Mouse (Mus musculus) spleen, postnatal 10 days (tissue): ENCODE measurements around the gene Naaa.

Source experiments
- DNase-seq, 2 experiments: peaks; one replicate each; pipeline ENCODE4 v3.0.0; 2021 to 2022; ENCODE audit warnings: low spot score in 2 of 2

Naaa gene

DNA sequence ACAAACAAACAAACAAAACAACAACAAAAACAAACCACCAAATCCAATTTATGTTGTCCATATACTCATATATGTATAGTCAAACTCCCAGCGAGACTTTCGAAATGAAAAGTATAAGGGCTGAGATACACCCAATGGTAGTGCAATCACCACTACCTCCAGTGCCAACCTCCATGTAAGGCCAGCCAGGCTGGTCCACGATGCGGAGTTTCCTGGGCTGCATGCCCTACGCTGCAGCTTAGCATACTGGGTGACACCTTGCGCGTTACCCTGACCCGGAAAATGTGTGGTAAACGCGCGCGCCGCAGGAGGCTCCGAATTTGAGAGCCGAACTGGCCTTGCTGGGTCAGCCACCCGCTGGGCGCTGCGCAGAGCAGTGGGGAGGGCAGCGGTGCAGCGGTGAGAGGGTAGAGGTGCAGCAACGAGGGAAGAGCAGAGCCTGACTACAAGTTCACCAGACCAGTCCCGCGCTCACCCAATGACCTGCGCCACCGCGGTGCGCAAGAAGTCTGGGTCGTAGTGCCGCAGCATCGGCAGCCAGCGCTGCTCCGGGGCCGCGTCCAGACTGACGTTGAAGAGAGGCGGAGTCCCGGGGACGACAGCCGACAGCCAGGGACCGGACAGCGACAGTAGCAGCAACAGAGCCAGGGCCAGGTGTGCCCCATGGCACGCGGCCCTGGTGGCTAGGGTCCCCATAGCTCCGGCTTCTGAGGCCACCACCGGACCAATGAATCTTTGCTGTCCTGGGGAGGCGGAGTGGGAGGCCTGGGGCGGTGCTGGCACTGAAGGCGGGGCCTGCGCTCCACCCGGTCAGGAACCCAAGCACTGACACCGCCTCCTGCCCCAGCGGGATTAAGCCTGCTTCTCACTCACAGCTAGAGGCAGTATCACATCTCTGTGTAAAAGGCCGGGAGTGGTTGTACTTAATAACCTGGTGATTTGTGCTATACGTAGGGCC lies at the start of gene Naaa:
Naaa (minus strand) TSS at position 734 of the 958 bp plus-strand sequence.
- peak; percentile 69 to 84 for DNase-seq

DNA sequence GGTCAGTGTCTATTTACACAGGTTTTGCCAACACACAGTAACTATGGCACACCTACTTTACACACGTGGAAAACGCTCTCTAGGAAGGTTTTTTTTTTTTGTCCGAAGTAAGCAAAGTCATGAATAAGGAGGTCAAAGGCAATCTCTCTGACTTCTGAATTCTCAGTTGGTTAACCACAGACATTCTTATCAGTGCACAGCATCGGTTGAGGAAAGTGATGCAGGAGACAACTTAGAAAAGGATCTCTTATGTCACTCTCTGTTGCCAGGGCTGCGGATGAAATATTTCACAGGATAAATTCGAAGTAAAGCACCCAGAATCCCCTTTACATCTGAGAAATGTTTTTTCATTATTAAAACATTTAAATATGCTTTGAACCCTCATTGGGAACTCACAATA lies 49.4 kb upstream of the Naaa start:
- no peak for DNase-seq

DNA sequence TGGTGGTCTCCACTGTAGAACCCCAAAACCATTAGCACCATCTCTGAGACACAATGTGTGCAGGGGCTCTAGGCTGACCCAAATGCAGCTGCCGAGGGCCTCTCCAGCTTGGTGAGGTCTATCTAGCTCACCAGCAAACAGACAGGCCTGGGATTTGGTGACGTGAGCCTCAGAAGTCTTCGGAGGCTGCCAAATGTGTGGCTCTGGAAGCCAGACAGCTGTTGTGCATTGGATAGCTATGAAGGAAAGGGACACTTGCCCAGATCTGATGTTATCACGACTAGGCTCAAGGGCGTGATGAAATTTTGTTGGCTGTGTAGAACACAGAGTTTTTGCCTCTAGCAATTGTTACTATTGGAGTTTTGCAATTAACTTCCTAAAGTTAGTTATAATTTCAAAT lies 45.3 kb upstream of the Naaa start:
- DNase-seq: no peak

DNA sequence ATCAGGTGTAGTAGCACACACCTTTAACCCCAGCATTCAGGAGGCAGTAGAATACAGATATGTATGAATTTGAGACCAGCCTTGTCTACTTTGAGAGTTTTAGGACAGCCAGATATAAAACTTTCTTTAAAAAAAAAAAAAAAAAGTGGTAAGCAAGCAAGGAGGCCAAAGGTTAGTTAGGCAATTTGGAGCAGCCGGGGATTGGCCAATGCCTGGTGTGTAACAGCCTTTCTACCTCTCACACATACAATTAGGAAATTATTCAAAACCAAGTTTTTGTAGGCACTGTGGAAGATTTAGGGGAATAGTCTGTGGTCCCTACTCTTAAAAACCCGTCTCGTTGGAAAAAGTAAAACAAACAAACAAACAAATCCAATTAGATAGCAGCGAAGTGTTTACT lies 44.6 kb upstream of the Naaa start:
- no peak for DNase-seq

DNA sequence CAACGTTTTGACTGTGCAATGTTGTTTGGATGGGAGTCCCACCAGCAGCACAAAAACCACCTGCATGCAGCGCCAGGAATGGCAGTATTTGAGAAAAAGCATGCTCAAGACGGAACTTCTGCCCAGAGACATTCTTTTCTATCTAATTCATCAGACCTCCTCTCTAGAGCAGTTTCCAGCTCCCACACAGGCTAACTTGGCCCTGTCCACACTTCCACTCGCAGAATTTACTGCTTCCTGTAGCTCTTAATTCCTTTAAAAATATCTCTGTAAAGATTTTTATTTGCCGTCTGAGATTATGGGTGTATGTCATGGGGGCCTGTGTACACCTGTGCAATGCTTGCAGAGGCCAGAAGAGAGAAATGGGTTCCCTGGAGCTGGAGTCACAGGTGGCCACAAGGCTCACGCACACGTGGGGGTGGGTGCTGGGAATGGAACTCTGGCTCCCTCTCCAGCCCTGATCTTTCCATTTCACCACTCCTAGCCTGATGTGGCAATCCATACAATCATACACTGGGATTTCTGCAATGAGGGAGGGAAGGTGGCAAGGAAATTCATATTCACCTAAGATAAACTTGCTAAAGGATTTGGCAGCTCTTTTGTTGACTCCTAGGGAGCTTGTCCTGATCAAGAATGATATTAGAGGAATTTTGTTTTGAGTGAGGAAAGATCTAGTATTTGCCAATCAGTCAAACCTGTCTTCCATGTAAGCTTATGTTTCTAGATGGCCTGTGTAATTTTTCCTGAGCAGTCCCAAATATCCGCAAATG lies 43.8 kb upstream of the Naaa start:
- DNase-seq: no peak

DNA sequence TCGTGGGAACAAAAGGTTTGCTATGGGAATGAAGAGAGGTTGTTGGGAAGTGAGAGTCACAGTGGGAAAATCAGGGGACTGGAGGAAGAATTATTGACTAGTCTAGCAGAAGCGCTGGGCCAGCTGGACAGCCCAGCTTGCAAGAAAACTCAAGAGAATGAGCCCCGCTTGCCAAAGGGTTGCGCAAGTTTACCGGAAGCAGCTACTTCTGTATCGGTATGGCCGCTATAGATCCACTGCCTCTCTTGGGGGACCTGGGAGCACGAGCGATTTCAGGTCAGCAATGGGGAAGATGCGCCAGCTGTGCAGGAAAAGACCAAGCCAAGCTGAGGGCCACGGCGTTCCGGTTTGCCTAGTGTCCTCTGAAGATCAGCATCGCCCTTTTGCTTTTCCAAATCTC lies 40.6 kb upstream of the Naaa start:
- peak in 1 of 2 experiments; percentile 27 for DNase-seq

DNA sequence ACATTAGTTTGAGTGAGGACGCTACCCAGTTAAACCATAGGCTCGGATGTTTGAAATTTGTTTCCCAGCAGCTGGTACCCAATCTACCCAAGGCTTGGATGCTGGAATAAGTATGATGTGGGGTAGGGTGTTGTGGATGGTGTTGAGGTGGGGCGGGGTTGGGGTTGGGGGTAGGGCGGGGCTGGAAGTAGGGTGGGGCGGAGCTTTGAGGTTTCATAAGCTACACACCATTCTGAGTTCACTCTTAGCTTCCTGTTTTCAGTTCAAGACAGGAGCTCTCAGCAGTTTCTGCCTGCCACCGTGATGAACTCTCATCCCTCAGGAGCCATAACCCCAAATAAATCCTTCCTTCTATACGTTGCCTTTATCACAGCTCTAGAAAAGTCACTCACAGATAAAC lies 40.1 kb upstream of the Naaa start:
- DNase-seq: peak in 1 of 2 experiments; percentile 26

DNA sequence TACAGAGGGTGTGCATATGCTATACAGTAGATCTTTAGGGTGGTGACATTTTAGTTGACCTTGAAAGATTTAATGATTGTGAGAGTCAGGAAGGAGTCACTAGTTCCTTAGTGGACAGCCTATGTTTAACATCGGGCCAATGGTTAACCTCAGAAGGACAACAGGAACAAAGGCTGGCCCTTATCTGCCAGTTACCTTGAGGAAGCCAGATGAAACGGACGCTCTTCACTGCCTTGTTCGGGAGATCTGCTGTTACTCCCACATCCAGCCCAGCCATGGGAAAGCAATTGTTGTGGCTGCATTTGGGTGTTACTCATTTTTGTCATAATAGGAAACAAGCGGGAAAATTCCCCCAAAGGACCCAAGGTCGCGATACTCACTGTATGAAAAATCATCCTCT lies 35.8 kb upstream of the Naaa start:
- DNase-seq: no peak

DNA sequence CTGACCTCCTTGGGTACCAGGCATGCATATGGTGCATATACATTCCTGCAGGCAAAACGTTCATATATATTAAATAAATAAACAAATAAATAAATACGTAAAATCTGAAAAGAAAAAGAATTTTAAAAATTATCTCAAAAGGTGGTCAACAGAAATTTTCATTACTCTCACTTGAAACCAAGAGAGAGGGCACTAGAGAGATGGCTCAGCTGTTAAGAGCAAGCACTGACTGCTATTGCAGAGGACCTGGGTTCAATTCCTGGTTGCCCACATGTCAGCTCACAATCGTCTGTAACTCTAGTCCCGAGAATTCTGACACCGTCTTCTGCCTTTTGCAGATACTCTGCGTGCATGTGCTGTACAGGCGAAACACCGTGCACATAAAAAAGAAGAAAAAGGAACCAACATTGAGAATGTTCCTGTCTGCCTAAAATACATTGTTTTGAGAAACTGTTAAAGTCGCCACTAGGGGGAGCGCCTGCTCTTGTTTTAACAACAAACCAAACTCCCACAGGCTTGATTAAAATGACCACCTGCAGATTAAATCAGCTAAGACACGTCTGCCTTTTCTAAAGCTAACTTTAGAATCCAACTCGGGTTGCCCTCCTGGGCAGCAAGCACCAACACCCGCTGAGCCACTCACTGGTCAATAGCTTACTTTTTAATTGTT lies 34.2 kb upstream of the Naaa start:
- DNase-seq: peak; percentile 67 to 92

DNA sequence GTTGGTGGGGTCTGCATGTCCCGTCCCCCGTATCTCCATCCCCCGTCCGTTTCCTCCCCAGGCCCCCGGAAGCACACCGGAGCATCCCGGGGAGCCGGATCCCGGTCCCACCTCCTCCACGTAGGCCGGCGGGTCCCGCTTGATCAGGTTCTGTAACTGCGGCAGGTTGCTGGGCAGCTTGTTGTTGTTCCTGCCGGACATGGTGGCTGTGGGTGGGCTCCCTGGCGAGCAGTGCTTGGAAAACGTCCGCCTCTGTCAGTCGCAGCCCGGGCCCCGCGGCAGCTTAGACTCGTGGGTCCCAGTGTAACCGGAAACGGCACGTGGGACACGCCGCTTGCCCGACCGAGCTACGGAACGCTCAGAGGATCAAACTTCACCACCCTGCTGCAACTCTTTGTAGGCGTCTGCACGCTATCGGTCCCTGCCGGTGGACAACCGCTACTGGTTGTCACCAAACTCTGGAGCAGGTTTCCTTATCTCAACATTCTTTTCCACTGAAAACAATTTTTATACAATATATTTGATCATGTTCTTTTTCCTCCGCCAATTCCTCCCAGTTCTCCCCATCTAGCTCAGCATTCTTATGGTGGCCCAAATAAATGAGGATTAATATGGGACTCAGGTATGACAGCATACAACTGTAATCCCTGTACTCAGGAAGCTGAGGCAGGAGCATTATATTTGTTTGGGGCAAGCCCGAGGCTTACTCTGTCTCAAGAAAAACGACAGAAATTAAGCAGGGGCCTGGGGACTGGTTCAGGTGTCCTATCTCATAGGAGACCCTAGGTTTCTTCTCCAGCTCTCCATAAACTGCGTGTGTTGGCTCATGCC lies 31.9 kb upstream of the Naaa start, which contains the start of gene Sdad1:
Sdad1 (minus strand) TSS at position 799 of the 831 bp plus-strand sequence.
- DNase-seq: peak; percentile 72 to 92

DNA sequence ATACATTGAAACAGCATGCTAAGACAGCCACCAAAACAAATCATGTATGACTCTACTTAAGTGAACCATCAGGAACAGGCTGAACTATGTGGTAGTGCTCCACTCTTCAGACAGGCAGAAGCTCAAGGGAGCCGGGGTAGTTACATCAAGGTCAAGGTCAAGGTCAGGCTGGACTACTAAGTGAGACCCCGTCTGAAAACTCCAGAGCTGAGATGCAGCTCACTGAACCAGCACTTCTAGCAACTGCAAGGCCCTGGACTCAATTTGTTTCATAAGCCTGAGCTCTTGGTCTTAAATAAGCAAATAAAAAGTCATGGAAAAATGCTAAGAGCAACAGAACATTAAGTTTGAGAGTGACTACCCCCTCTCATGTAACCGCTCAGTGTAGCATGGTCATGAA lies 26.3 kb upstream of the Naaa start:
- DNase-seq: no peak

DNA sequence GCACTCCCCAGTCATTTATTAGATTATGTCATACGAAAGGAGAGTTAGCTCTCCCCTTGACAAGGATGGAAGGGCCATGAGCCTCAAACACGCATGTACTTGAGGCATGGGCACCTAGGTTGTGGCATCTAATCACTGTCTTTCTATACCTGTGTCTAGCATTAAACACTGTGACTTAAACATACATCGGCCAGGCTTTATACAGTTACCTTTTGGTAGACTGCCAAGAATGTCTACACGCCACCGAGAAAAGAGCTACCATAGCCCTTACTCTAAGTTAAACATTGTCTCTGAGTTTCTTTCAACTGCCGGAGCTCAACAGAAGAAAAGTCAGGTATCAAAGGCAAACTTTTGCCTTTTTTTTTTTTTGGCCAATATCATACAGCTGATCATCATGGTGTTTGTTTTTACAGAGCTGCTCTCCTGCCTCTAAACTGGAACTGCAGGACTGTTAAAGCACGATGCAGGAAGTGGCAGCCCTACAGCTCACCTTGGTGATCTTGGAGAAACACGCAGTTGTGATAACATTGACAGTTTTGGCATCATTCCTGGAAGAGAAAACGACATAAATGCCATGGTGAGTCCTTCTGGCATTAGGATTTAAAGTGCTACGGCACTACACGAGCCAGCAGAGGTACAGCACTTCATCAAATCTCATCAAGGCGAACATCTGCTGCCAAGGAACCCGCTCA lies 24.3 kb upstream of the Naaa start:
- no peak for DNase-seq

DNA sequence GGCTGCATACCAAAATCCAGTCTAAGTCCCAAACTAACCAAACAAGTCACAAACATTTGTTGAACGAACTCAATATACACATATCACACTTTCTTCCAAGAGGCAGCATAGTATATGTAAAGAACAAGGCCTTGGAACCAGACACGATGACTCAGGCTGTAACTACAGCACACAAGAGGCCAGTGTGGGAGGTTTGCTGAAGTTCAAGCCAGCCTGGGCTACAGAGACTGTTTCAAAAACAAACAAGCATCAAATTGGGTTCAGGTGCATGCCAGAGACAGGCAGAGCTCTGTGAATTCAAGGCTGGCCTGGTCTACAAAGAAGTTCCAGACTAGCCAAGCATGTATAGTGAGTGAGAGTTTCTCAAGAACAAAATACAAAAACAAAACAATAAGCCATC lies 16.6 kb upstream of the Naaa start:
- DNase-seq: no peak

DNA sequence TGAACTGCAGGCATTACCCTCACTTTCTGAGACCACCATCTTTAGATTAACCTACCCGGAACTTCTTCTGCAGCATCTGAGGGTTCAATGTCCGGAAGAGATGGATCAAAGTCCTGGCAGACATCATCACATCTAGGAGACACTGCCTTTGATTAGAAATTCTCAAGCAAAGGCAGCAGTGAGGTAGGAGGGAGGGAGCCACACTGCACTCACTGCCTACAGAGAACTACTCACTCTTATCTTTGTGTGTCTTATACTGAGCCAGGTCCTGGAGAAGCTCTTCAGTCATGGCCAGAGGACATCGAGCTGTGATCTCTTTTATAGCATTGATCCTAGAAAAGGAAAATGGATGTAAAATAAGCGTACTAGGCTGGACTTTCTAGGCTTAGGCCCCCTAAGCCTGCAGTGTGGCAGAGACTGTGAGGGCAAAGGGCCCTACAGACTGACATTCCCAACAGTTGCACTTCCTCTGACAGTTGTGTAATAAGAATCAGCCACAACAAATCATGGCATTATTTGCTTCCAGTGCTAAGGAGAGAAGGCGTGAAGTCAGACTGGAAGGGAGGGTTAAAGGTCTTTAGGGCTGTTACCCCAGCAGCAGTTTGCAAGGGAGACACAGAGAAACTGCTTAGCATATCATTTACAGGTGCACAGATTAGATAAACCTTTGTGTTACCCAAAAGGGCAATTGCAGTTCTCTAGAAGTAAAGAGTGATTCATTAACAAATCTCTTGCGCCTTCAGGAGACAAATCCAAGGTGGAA lies 13.9 kb upstream of the Naaa start:
- DNase-seq: no peak

DNA sequence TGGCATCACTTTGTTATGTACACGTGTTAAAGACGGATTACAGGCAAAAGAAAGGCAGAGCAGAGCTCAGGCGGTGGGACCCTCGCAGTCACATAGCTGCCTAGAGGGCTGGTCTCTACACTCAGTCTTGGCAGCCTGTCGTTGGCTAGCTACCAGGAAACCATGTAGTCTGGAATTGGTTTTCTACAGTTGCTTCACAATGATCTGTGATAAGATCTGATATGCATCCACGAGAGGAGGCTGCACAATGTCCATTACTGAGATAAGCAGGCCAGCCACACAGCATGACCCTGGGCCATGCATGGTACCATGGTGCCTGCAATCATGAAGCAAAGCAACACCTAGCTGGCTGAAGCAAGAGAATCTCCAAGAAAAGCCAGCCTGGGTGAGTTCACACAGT lies 9.9 kb upstream of the Naaa start:
- DNase-seq: no peak

DNA sequence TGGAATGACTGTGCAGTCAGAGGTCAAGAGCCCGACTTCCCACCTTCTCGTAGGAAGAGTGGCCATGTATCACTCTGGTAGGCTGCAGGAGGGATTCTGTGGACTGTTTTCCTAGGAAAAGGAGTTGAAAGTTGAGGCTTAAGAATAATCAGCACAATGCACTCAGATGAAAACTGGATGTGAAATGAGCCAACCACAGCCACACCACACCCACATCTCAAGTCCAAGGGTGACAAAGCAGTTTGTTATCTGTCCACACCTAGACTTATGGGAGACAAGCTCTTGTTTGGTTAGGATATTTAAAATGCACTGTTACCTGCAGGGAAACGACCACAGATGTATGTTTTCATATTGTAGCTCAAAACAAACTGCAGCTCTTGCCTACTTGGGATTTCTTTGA lies 5.1 kb upstream of the Naaa start:
- DNase-seq: no peak

DNA sequence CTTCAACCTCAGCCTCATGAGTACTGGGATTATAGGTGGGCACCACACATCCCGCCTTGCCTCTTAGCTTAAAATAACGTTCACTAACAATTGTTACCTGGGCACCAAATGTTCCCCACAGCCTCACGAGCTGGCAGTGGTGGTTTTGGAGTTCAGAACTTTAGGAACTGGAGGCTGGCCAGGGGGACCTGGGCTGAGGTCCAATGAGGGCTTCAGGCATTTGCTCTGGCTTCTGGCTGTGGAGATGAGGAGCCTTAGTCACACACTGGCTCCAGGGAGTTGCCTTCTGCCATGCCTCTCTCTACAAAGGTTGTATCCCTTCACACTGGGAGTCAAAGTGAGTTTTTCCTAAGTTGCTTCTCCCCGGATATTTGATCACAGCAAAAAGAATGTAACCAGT lies 4.6 kb upstream of the Naaa start:
- no peak for DNase-seq

DNA sequence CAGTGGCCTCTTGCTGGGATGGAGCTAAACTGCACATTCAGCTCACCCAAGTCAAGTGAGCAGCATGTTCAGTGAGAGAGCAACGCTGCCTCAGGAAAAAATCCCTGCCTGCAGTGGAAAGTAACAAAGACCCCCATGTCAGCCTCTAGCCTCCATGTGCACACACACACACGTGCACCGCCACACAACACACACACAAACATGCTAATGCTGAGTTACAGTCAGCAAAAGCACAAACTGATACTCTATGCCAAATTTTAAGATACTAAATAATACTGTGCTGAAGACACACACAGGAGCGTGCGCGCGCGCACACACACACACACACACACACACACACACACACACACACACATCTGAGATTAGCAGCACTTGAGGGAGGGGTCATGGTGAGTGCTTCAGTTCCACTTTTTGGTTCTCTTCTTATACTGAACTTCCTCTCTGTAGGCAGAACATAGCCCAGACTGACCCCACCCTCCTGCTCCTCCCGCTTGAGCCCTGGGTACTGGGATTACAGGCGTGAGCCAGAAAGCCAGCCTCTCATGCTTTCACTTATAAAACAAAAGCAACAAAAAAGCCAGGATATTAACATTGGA lies 1.1 kb upstream of the Naaa start:
- DNase-seq: peak in 1 of 2 experiments; percentile 62

DNA sequence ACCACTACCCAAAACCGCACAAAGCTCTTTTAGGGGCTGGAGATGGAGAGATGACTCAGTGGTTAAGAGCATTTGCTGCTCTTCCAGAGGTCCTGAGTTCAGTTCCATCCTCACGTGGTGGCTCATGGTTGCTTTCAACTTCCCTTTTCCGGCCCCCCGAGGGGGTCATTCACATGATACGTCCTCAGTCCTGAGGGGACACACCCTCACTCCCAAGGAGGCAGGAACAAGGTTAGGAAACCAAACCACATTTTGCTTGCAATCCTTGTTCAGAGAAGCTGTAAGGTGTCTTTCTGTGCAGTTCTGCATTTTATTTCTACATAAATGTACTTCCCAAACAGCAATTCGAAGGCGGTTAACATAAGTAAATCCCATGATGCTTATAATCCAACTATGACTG lies 7.5 kb downstream of the Naaa start:
- no peak for DNase-seq
